Mouse (Mus musculus) midbrain, embryonic 10.5 days (tissue): ENCODE results near the gene Tsen34. TPM values are rescaled to one million over a fixed set of nuclear protein-coding genes. Genes with fewer than 3 reads are reported as not detected.
"Not testable (repeated sequence)": the region's sequence is repeated elsewhere in the genome, so short reads cannot be mapped to it uniquely, and the experiment has no call there.

ENCODE experiments used
- DNase-seq: peaks from one replicate; pipeline ENCODE4 v3.0.0-alpha.2; 2017; ENCODE audit warnings: low spot score
- H3K27ac ChIP-seq: fragments of 300-500 bp; sonication (generic); replicated peaks from 2 replicates; pipeline ENCODE4 v1.5.1; 2016; ENCODE audit warnings: mild to moderate bottlenecking
- H3K27me3 ChIP-seq: fragments of 300-500 bp; sonication (generic); 2 replicates; pipeline ENCODE4 v1.6.1; 2016; ENCODE audit warnings: low read depth, mild to moderate bottlenecking; ENCODE audit not compliant: poor library complexity, severe bottlenecking
- H3K36me3 ChIP-seq: fragments of 300-500 bp; sonication (generic); 2 replicates; pipeline ENCODE4 v1.6.1; 2016; ENCODE audit warnings: mild to moderate bottlenecking, moderate library complexity
- H3K4me1 ChIP-seq: fragments of 300-500 bp; sonication (generic); 2 replicates; pipeline ENCODE4 v1.6.1; 2016
- H3K4me3 ChIP-seq: fragments of 300-500 bp; sonication (generic); 2 replicates; pipeline ENCODE4 v1.5.1; 2016; ENCODE audit warnings: mild to moderate bottlenecking, moderate library complexity
- H3K9me3 ChIP-seq: fragments of 300-500 bp; sonication (generic); replicated peaks from 2 replicates; pipeline ENCODE4 v1.6.1; 2016; ENCODE audit warnings: mild to moderate bottlenecking
- WGBS: fragments of 180-500 bp; shearing (Covaris S2); methylation state at CpG from one replicate; pipeline ENCODE4 v1.1.7; 2016; 5-methylcytosine and 5-hydroxymethylcytosine counted together
- microRNA-seq: library from miRNA; unstranded; fragments of <30 nt; microRNA quantifications from one replicate; pipeline ENCODE4, GENCODE M21; 2017
- polyA plus RNA-seq: library from polyadenylated mRNA; unstranded; fragments of >200 nt; fragmentation: Nextera tagmentation; extraction: Ambion mirVana; gene quantifications from 2 replicates; pipeline ENCODE4 v1.2.1, GENCODE M21; 2016

Tsen34 gene
- polyA plus RNA-seq, 1 experiment from 2014 or later: 266 TPM

- H3K27me3 ChIP-seq: no peaks in the 10 kb centered on the region
- no peak for DNase-seq
- 24% methylated on average over 7 of the region's 7 CpGs for WGBS
- no peak overlapping the region for H3K4me3 ChIP-seq
- peaks cover 28% of the 10 kb centered on the region for H3K4me1 ChIP-seq
- peaks cover 42% of the 10 kb centered on the region for H3K36me3 ChIP-seq
- no peak overlapping the region for H3K27ac ChIP-seq
- no peaks in the 10 kb centered on the region for H3K9me3 ChIP-seq
These were observed 15.1 kb downstream of the Tsen34 start for GRCm38 (mm10) chr7:3707568-3708413.

GRCm38 (mm10) chr7:3708447-3708980, 15.9 kb downstream of the Tsen34 start:
- DNase-seq, H3K27ac ChIP-seq, H3K27me3 ChIP-seq, H3K9me3 ChIP-seq, H3K4me3 ChIP-seq: not testable (repeated sequence)
- H3K4me1 ChIP-seq: peaks cover 21% of the 10 kb centered on the region
- H3K36me3 ChIP-seq: peaks cover 42% of the 10 kb centered on the region
- 44% methylated on average over 5 of the region's 5 CpGs for WGBS

- WGBS: 88% methylated on average over 1 of the region's 1 CpGs
- Histone ChIP-seq H3K27me3 (no peaks in the 10 kb centered on the region), H3K36me3 (peaks cover 42% of the 10 kb centered on the region), H3K4me3 (no peak overlapping the region), H3K27ac (no peak overlapping the region), H3K4me1 (peaks cover 20% of the 10 kb centered on the region), H3K9me3 (no peaks in the 10 kb centered on the region)
- no peak for DNase-seq
These were observed 16.3 kb downstream of the Tsen34 start for GRCm38 (mm10) chr7:3709000-3709399.

DNA sequence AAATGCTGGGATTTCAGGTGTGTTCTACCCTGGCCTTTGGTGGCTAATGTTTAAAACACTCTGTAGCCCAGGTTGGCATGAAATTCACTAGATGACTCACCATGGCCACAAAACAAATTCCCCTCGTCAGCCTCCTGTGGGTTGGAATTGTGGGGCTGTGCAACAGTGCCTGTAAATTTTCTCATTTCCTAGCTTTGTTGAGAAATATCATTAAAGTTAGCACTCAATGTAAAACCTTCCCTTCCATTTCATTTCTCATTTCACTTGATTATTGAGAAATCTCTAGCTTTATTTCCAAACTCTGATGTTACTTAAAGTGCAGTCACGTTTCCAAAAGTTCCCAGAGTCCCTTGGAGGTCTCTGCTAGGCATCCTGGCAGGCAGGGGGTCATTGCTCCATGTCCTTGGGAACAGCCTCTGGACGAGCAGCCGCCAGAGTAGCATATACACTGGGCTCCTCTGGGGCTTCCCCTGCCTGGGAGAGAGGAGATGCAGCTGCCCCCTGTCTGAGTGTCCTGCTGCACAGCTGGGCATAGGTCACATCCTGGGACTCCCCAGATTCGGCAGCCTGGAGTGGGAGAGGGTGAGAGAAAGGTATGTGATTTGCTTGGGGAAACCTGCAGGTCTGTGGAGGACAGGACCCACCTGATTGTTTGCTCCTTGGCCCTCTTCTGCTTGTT, 19.7 kb downstream of the Tsen34 start:
- H3K27ac ChIP-seq: no peak overlapping the region
- H3K9me3 ChIP-seq: no peaks in the 10 kb centered on the region
- no peaks in the 10 kb centered on the region for H3K4me1 ChIP-seq
- DNase-seq: no peak
- no peak overlapping the region for H3K4me3 ChIP-seq
- H3K36me3 ChIP-seq: peaks cover 11% of the 10 kb centered on the region
- no peaks in the 10 kb centered on the region for H3K27me3 ChIP-seq
- WGBS: 45% methylated on average over 5 of the region's 5 CpGs

- H3K9me3 ChIP-seq: no peaks in the 10 kb centered on the region
- WGBS: 80% methylated on average over 1 of the region's 1 CpGs
- no peaks in the 10 kb centered on the region for H3K36me3 ChIP-seq
- no peak overlapping the region for H3K27ac ChIP-seq
- DNase-seq: no peak
- H3K27me3 ChIP-seq: no peaks in the 10 kb centered on the region
- H3K4me3 ChIP-seq: no peak overlapping the region
- H3K4me1 ChIP-seq: no peaks in the 10 kb centered on the region
These were observed 22.6 kb downstream of the Tsen34 start for GRCm38 (mm10) chr7:3715249-3715648.

GRCm38 (mm10) chr7:3720268-3720667, 27.6 kb downstream of the Tsen34 start, which contains the start of gene Pirb:
Pirb (minus strand) TSS chr7:3720391.
- not testable (repeated sequence) for H3K9me3 ChIP-seq, H3K27ac ChIP-seq, H3K4me1 ChIP-seq, DNase-seq, H3K36me3 ChIP-seq, H3K27me3 ChIP-seq, H3K4me3 ChIP-seq
- 56% methylated on average over 1 of the region's 3 CpGs for WGBS

DNA sequence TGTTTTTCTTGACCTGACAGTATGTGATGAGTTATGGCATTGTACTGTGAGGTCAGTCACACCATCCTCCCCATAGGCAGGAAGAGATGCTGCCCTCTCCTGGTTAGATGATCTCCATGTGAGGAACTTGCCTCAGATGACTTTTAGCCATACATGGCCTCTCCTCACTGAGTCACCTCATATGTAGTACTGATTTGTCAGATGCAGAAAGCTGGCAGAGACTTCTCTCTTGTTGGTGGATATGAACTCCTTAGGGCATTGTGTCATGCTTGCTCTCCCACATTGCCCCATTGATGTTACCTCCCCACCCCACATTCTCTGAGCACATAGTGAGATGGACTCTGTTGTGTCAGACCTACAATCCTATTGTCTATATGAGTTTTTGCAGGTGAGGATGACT, 32.8 kb downstream of the Tsen34 start:
- not testable (repeated sequence) for H3K9me3 ChIP-seq, H3K4me1 ChIP-seq, H3K27ac ChIP-seq, H3K4me3 ChIP-seq, H3K27me3 ChIP-seq, H3K36me3 ChIP-seq, DNase-seq

- not testable (repeated sequence) for H3K4me3 ChIP-seq, H3K36me3 ChIP-seq, H3K4me1 ChIP-seq, H3K27ac ChIP-seq, H3K27me3 ChIP-seq, DNase-seq, H3K9me3 ChIP-seq
- WGBS: no CpG with 5 or more reads among the region's 1 CpGs
These were observed 40.0 kb downstream of the Tsen34 start for GRCm38 (mm10) chr7:3732675-3733074.

Small RNAs within 50 kb of the gene (microRNA-seq; reads per million reads assigned to microRNA genes)
- 3.3 reads per million, percentile 4 among the genes with 10 or more reads in this experiment for gene Mir3572

Other genes with a start within 250 kb of the Tsen34 start
- not detected in 2 replicates for gene Tarm1, start 190.2 kb upstream of the Tsen34 start, polyA plus RNA-seq
- not detected in 2 replicates for gene Oscar, start 76.7 kb upstream of the Tsen34 start, polyA plus RNA-seq
- gene Ndufa3, start 75.5 kb upstream of the Tsen34 start, polyA plus RNA-seq: 372 and 423 TPM in 2 replicates
- gene Tfpt, start 62.9 kb upstream of the Tsen34 start, polyA plus RNA-seq: 30.3 and 30.8 TPM in 2 replicates
- 174 and 180 TPM in 2 replicates for gene Prpf31, start 62.9 kb upstream of the Tsen34 start, polyA plus RNA-seq
- 75.2 and 82.7 TPM in 2 replicates for gene Cnot3, start 47.6 kb upstream of the Tsen34 start, polyA plus RNA-seq
- gene Leng1, start 27.0 kb upstream of the Tsen34 start, polyA plus RNA-seq: 18.0 and 19.8 TPM in 2 replicates
- 3.1 TPM in 2 replicates for gene Tmc4, start 15.3 kb upstream of the Tsen34 start, polyA plus RNA-seq
- 30.6 and 32.5 TPM in 2 replicates for gene Mboat7, start 660 bp downstream of the Tsen34 start, polyA plus RNA-seq
- 1,174 and 1,339 TPM in 2 replicates for gene Rps9, start 11.1 kb downstream of the Tsen34 start, polyA plus RNA-seq
- gene Pirb, start 27.5 kb downstream of the Tsen34 start, polyA plus RNA-seq: 0.12 and 0.25 TPM in 2 replicates
- not detected in 2 replicates for gene Gm15448, start 132.8 kb downstream of the Tsen34 start, polyA plus RNA-seq
- 0.07 TPM in 1 of 2 replicates, not detected in the other for gene Pira2, start 152.2 kb downstream of the Tsen34 start, polyA plus RNA-seq
- not detected in 2 replicates for gene Gm14548, start 205.3 kb downstream of the Tsen34 start, polyA plus RNA-seq
- not detected in 2 replicates for gene Lilra6, start 222.6 kb downstream of the Tsen34 start, polyA plus RNA-seq